Mouse (Mus musculus): ENCODE data around the gene Polr2b. TPM values are rescaled to one million over a fixed set of nuclear protein-coding genes. Genes with fewer than 3 reads are reported as not detected.
A peak's percentile ranks its signal among the peaks of the same experiment; 100 is the strongest.

The Polr2b gene
- polyA plus RNA-seq, 1 experiment from 2014 or later = 40.4 TPM

- no peak overlapping the region for H3K27ac ChIP-seq (ENCODE audit: low read length)
- no peak for ATAC-seq (replicated peaks; ENCODE audit: extremely low read depth, insufficient read depth, low FRiP score)
- H3K27me3 ChIP-seq (ENCODE audit: control insufficient read depth, insufficient read depth, low read length) = no peaks in the 10 kb centered on the region
- H3K9ac ChIP-seq (ENCODE audit: low read length) = no peak overlapping the region
- WGBS = 89% methylated on average over 4 of the region's 4 CpGs
- H3K9me3 ChIP-seq (replicated peaks; ENCODE audit: control insufficient read depth, low read length) = no peaks in the 10 kb centered on the region; the same call in 1 of the 2 replicates
- no peak overlapping the region for H3K4me2 ChIP-seq (ENCODE audit: low read depth, low read length)
- H3K4me1 ChIP-seq (ENCODE audit: control insufficient read depth, insufficient read depth, low read length) = peaks cover 8% of the 10 kb centered on the region
- peaks cover 30% of the 10 kb centered on the region for H3K36me3 ChIP-seq (ENCODE audit: control insufficient read depth, insufficient read depth)
- no peak overlapping the region for H3K4me3 ChIP-seq (ENCODE audit: low read length)
Observed at GRCm38 (mm10) chr5:77314206-77314605, 4.3 kb downstream of the Polr2b start.

- Histone ChIP-seq H3K27me3 (ENCODE audit: control insufficient read depth, insufficient read depth, low read length) (no peaks in the 10 kb centered on the region), H3K36me3 (ENCODE audit: control insufficient read depth, insufficient read depth) (peaks cover 34% of the 10 kb centered on the region), H3K4me3 (ENCODE audit: low read length) (no peak overlapping the region), H3K9me3 (replicated peaks; ENCODE audit: control insufficient read depth, low read length) (no peaks in the 10 kb centered on the region; the same call in 1 of the 2 replicates), H3K27ac (ENCODE audit: low read length) (no peak overlapping the region), H3K4me2 (ENCODE audit: low read depth, low read length) (no peak overlapping the region), H3K9ac (ENCODE audit: low read length) (no peak overlapping the region), H3K4me1 (ENCODE audit: control insufficient read depth, insufficient read depth, low read length) (peaks cover 8% of the 10 kb centered on the region)
- WGBS = 83% methylated on average over 6 of the region's 6 CpGs
- no peak for ATAC-seq (replicated peaks; ENCODE audit: extremely low read depth, insufficient read depth, low FRiP score)
Observed at GRCm38 (mm10) chr5:77314986-77315385, 5.0 kb downstream of the Polr2b start.

- Histone ChIP-seq H3K36me3 (ENCODE audit: control insufficient read depth, insufficient read depth) (peaks cover 75% of the 10 kb centered on the region), H3K9me3 (replicated peaks; ENCODE audit: control insufficient read depth, low read length) (no peaks in the 10 kb centered on the region), H3K4me3 (ENCODE audit: low read length) (no peak overlapping the region), H3K9ac (ENCODE audit: low read length) (no peak overlapping the region), H3K4me2 (ENCODE audit: low read depth, low read length) (no peak overlapping the region), H3K4me1 (ENCODE audit: control insufficient read depth, insufficient read depth, low read length) (no peaks in the 10 kb centered on the region), H3K27me3 (ENCODE audit: control insufficient read depth, insufficient read depth, low read length) (no peaks in the 10 kb centered on the region), H3K27ac (ENCODE audit: low read length) (no peak overlapping the region)
- ATAC-seq (replicated peaks; ENCODE audit: extremely low read depth, insufficient read depth, low FRiP score) = no peak
- 50% methylated on average over 1 of the region's 1 CpGs for WGBS
Observed at GRCm38 (mm10) chr5:77324936-77325335, 15.0 kb downstream of the Polr2b start.

- H3K4me1 ChIP-seq (ENCODE audit: control insufficient read depth, insufficient read depth, low read length) = no peaks in the 10 kb centered on the region
- H3K4me3 ChIP-seq (ENCODE audit: low read length) = no peak overlapping the region
- no peak overlapping the region for H3K4me2 ChIP-seq (ENCODE audit: low read depth, low read length)
- H3K27ac ChIP-seq (ENCODE audit: low read length) = no peak overlapping the region
- H3K9me3 ChIP-seq (replicated peaks; ENCODE audit: control insufficient read depth, low read length) = no peaks in the 10 kb centered on the region
- no peaks in the 10 kb centered on the region for H3K27me3 ChIP-seq (ENCODE audit: control insufficient read depth, insufficient read depth, low read length)
- WGBS = 81% methylated on average over 5 of the region's 5 CpGs
- no peak overlapping the region for H3K9ac ChIP-seq (ENCODE audit: low read length)
- ATAC-seq (replicated peaks; ENCODE audit: extremely low read depth, insufficient read depth, low FRiP score) = no peak
- H3K36me3 ChIP-seq (ENCODE audit: control insufficient read depth, insufficient read depth) = peaks cover 74% of the 10 kb centered on the region
Observed at GRCm38 (mm10) chr5:77330154-77330553, 20.2 kb downstream of the Polr2b start.

- H3K27ac ChIP-seq (ENCODE audit: low read length) = no peak overlapping the region
- peaks cover 66% of the 10 kb centered on the region for H3K36me3 ChIP-seq (ENCODE audit: control insufficient read depth, insufficient read depth)
- no peaks in the 10 kb centered on the region for H3K9me3 ChIP-seq (replicated peaks; ENCODE audit: control insufficient read depth, low read length)
- no peak overlapping the region for H3K9ac ChIP-seq (ENCODE audit: low read length)
- no peak overlapping the region for H3K4me3 ChIP-seq (ENCODE audit: low read length)
- H3K27me3 ChIP-seq (ENCODE audit: control insufficient read depth, insufficient read depth, low read length) = no peaks in the 10 kb centered on the region
- 83% methylated on average over 4 of the region's 4 CpGs for WGBS
- ATAC-seq (replicated peaks; ENCODE audit: extremely low read depth, insufficient read depth, low FRiP score) = no peak
- no peaks in the 10 kb centered on the region for H3K4me1 ChIP-seq (ENCODE audit: control insufficient read depth, insufficient read depth, low read length)
- no peak overlapping the region for H3K4me2 ChIP-seq (ENCODE audit: low read depth, low read length)
Observed at GRCm38 (mm10) chr5:77340033-77340432, 30.1 kb downstream of the Polr2b start.

GRCm38 (mm10) chr5:77348901-77349300 lies 39.0 kb downstream of the Polr2b start:
- Histone ChIP-seq H3K9me3 (replicated peaks; ENCODE audit: control insufficient read depth, low read length) (no peaks in the 10 kb centered on the region), H3K4me2 (ENCODE audit: low read depth, low read length) (no peak overlapping the region), H3K27me3 (ENCODE audit: control insufficient read depth, insufficient read depth, low read length) (no peaks in the 10 kb centered on the region), H3K27ac (ENCODE audit: low read length) (no peak overlapping the region), H3K36me3 (ENCODE audit: control insufficient read depth, insufficient read depth) (peaks cover 53% of the 10 kb centered on the region), H3K4me3 (ENCODE audit: low read length) (no peak overlapping the region), H3K9ac (ENCODE audit: low read length) (no peak overlapping the region), H3K4me1 (ENCODE audit: control insufficient read depth, insufficient read depth, low read length) (no peaks in the 10 kb centered on the region)
- no peak for ATAC-seq (replicated peaks; ENCODE audit: extremely low read depth, insufficient read depth, low FRiP score)
- WGBS = 94% methylated on average over 8 of the region's 8 CpGs

GRCm38 (mm10) chr5:77349971-77350658 lies 40.2 kb downstream of the Polr2b start:
- no peak overlapping the region for H3K4me3 ChIP-seq (ENCODE audit: low read length)
- H3K9me3 ChIP-seq (replicated peaks; ENCODE audit: control insufficient read depth, low read length) = no peaks in the 10 kb centered on the region
- 91% methylated on average over 15 of the region's 15 CpGs for WGBS
- peaks cover 45% of the 10 kb centered on the region for H3K36me3 ChIP-seq (ENCODE audit: control insufficient read depth, insufficient read depth)
- no peaks in the 10 kb centered on the region for H3K27me3 ChIP-seq (ENCODE audit: control insufficient read depth, insufficient read depth, low read length)
- no peak for ATAC-seq (replicated peaks; ENCODE audit: extremely low read depth, insufficient read depth, low FRiP score)
- H3K27ac ChIP-seq (ENCODE audit: low read length) = no peak overlapping the region
- 0 out of 2 replicates have a peak, but pooled peaks cover 3% of the 10 kb centered on the region for H3K4me1 ChIP-seq (ENCODE audit: control insufficient read depth, insufficient read depth, low read length)
- H3K9ac ChIP-seq (ENCODE audit: low read length) = no peak overlapping the region
- H3K4me2 ChIP-seq (ENCODE audit: low read depth, low read length) = no peak overlapping the region

GRCm38 (mm10) chr5:77351691-77352090 lies 41.7 kb downstream of the Polr2b start:
- H3K4me2 ChIP-seq (ENCODE audit: low read depth, low read length) = no peak overlapping the region
- H3K27me3 ChIP-seq (ENCODE audit: control insufficient read depth, insufficient read depth, low read length) = no peaks in the 10 kb centered on the region
- H3K9ac ChIP-seq (ENCODE audit: low read length) = no peak overlapping the region
- H3K4me1 ChIP-seq (ENCODE audit: control insufficient read depth, insufficient read depth, low read length) = peaks cover 6% of the 10 kb centered on the region; the same call in 1 of the 2 replicates
- WGBS = 76% methylated on average over 9 of the region's 9 CpGs
- no peak for ATAC-seq (replicated peaks; ENCODE audit: extremely low read depth, insufficient read depth, low FRiP score)
- no peaks in the 10 kb centered on the region for H3K9me3 ChIP-seq (replicated peaks; ENCODE audit: control insufficient read depth, low read length)
- no peak overlapping the region for H3K4me3 ChIP-seq (ENCODE audit: low read length)
- H3K27ac ChIP-seq (ENCODE audit: low read length) = no peak overlapping the region
- H3K36me3 ChIP-seq (ENCODE audit: control insufficient read depth, insufficient read depth) = peaks cover 32% of the 10 kb centered on the region

GRCm38 (mm10) chr5:77354361-77354787 lies 44.4 kb downstream of the Polr2b start:
- Histone ChIP-seq H3K27ac (ENCODE audit: low read length) (no peak overlapping the region), H3K4me1 (ENCODE audit: control insufficient read depth, insufficient read depth, low read length) (peaks cover 13% of the 10 kb centered on the region), H3K4me2 (ENCODE audit: low read depth, low read length) (peak overlapping the region; percentile 57), H3K27me3 (ENCODE audit: control insufficient read depth, insufficient read depth, low read length) (no peaks in the 10 kb centered on the region), H3K4me3 (ENCODE audit: low read length) (peak overlapping the region; percentile 22), H3K9ac (ENCODE audit: low read length) (peak overlapping the region; percentile 7; the same call in 1 of the 2 replicates), H3K9me3 (replicated peaks; ENCODE audit: control insufficient read depth, low read length) (no peaks in the 10 kb centered on the region), H3K36me3 (ENCODE audit: control insufficient read depth, insufficient read depth) (peaks cover 9% of the 10 kb centered on the region)
- ATAC-seq (replicated peaks; ENCODE audit: extremely low read depth, insufficient read depth, low FRiP score) = peak; percentile 51; the same call in 1 of the 2 replicates
- 7% methylated on average over 16 of the region's 16 CpGs for WGBS
